Mouse (Mus musculus): ENCODE measurements around the gene Olfr1291-ps1. TPM values are rescaled to one million over a fixed set of nuclear protein-coding genes. Genes with fewer than 3 reads are reported as not detected.

Olfr1291-ps1 gene
- polyA plus RNA-seq (2014; fragmentation: Illumina TruSeq; extraction: RNeasy Lipid Tissue Mini Kit (QIAGEN cat#74804); ENCODE audit: low read depth, low replicate concordance) = not detected

DNA sequence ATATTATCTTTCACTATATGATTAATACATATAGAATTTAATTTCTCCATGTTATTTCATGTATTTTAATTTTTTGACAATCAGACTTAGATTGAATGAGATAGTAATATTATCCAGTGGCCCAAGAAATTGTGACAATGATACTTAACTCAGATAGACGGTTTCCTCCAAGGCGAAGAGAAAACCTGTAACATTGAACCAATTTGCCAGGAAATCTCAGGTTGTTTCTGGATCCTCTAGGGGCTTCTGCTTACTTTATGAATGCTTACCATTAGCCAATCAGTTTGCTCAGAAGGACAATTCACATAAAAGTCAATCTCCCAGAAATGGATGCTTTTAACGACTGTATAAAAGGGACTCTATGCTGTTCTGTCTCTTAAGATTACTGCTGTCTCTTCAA is at the start of gene Olfr1291-ps1:
TSS of gene Olfr1291-ps1 (plus strand) at position 301 of the 400 bp plus-strand sequence.

DNA sequence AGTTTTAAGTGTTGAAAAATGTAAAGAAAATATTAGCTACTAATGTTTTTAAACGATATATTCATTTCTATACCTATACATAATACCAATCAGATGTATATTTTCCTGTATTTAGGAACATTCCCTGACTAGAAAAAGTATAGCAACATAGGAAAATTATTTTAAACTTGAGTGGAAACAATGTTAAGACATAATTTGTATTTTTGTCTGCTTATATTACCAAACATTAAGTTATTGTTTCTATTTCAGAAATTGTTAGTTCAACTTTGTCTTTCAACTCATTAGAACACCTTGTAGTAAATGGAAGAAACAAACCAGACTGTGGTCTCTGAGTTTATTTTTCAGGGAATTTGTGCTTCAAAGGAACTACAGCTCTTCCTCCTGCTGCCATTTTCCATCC is 48.1 kb upstream of the Olfr1291-ps1 start, which contains the start of gene Olfr1287:
TSS of gene Olfr1287 (plus strand) at position 301 of the 400 bp plus-strand sequence.

DNA sequence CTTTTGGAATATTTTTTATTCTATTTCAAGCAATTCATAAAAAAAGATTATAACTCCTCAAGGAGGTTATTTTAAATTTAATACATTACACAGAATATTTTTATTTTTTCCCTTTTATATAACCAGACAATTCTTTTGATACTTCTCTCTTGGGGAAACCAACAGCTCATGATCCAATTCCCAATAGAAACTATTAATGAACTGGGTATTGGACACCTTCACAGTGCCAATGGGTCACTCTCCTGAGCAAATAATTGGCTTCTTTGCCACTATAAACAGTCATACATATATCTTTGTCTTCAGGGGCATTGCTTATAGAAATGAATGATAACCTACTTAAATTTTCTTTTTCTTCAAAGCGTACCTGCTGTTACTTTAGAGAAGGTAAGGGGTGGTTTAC is 23.2 kb upstream of the Olfr1291-ps1 start, which contains the start of gene Olfr1288:
TSS of gene Olfr1288 (plus strand) at position 301 of the 400 bp plus-strand sequence.

DNA sequence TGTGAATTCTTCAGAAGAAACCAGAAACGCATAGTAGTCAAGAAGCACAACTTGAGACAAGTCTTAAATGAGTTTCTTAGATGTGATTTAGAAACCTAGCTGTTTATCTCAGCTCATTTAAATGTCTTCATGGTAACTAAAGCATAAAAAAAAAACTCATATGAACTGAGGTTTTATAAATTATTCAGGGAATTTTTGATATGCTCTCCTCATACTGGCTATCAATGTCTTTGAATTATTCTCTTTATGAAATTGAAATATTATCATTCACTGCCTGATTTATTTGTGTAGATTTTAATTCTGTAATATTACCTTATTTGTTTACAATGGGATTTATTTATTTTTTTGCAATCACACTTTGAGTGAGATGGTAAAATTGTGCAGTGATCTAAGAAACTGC is 16.5 kb upstream of the Olfr1291-ps1 start, which contains the start of gene Olfr1289:
TSS of gene Olfr1289 (plus strand) at position 301 of the 400 bp plus-strand sequence.

DNA sequence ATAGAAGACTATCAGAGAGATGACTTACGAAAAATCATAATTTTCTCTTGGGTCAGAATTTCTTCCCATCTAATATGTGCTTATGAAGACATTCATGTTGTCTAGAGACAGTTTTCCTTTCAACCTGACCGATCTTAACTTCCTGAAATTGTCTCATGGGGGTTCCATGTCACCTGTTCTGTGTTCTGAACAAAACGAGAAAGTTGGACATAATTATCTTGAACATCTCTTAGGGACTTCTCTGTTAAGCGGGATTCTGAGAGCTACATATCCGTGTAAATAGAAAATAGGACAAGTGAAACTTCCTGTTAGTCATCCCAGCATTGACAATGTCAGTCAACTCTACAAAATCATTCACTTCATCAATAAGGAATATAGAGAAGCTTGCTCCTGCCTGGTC is 3.3 kb upstream of the Olfr1291-ps1 start, which contains the start of gene Olfr1290:
TSS of gene Olfr1290 (minus strand) at position 101 of the 400 bp plus-strand sequence.

DNA sequence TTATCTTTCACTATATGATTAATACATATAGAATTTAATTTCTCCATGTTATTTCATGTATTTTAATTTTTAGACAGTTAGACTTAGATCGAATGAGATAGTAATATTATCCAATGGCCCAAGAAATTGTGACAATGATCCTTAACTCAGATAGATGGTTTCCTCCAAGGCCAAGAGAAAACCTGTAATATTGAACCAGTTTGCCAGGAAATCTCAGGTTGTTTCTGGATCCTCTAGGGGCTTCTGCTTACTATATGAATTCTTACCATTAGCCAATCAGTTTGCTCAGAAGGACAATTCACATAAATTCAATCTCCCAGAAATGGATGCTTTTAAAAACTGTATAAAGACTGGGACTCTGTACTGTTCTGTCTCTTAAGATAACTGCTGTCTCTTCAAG is 27.9 kb downstream of the Olfr1291-ps1 start, which contains the start of gene Olfr1293-ps:
TSS of gene Olfr1293-ps (plus strand) at position 301 of the 400 bp plus-strand sequence.

DNA sequence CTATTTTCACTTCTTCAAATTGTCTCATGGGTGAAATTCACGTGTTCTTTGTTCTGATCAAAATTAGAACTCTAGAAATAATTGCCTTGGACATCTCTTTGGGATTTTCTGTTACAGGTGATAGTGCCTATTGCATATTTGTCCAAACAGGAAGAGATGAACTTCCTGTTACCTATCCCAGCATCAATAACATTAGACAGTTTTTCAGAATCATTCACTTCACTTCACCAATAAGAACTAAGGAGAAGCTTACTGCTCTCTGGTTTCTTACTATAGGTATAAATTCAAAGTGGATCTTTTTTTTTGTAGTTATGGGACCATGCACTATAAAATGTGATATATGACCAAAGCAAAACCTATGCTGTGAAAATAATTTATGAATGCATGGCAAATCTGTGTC is 43.2 kb downstream of the Olfr1291-ps1 start, which contains the start of gene Olfr1294:
TSS of gene Olfr1294 (minus strand) at position 101 of the 400 bp plus-strand sequence.

Other genes starting within 250 kb of the Olfr1291-ps1 start
- gene Olfr1276, start 242.7 kb upstream of the Olfr1291-ps1 start, polyA plus RNA-seq (2014; fragmentation: Illumina TruSeq; extraction: RNeasy Lipid Tissue Mini Kit (QIAGEN cat#74804); ENCODE audit: low read depth, low replicate concordance) = not detected
- gene Olfr1277, start 223.1 kb upstream of the Olfr1291-ps1 start, polyA plus RNA-seq (2014; fragmentation: Illumina TruSeq; extraction: RNeasy Lipid Tissue Mini Kit (QIAGEN cat#74804); ENCODE audit: low read depth, low replicate concordance) = not detected
- gene Olfr1278, start 207.0 kb upstream of the Olfr1291-ps1 start, polyA plus RNA-seq (2014; fragmentation: Illumina TruSeq; extraction: RNeasy Lipid Tissue Mini Kit (QIAGEN cat#74804); ENCODE audit: low read depth, low replicate concordance) = not detected
- not detected for gene Olfr1279, start 196.5 kb upstream of the Olfr1291-ps1 start, polyA plus RNA-seq (2014; fragmentation: Illumina TruSeq; extraction: RNeasy Lipid Tissue Mini Kit (QIAGEN cat#74804); ENCODE audit: low read depth, low replicate concordance)
- gene Olfr1280, start 183.2 kb upstream of the Olfr1291-ps1 start, polyA plus RNA-seq (2014; fragmentation: Illumina TruSeq; extraction: RNeasy Lipid Tissue Mini Kit (QIAGEN cat#74804); ENCODE audit: low read depth, low replicate concordance) = not detected
- gene Olfr1281, start 170.7 kb upstream of the Olfr1291-ps1 start, polyA plus RNA-seq (2014; fragmentation: Illumina TruSeq; extraction: RNeasy Lipid Tissue Mini Kit (QIAGEN cat#74804); ENCODE audit: low read depth, low replicate concordance) = not detected
- not detected for gene Olfr1282, start 161.1 kb upstream of the Olfr1291-ps1 start, polyA plus RNA-seq (2014; fragmentation: Illumina TruSeq; extraction: RNeasy Lipid Tissue Mini Kit (QIAGEN cat#74804); ENCODE audit: low read depth, low replicate concordance)
- gene Olfr1283, start 130.4 kb upstream of the Olfr1291-ps1 start, polyA plus RNA-seq (2014; fragmentation: Illumina TruSeq; extraction: RNeasy Lipid Tissue Mini Kit (QIAGEN cat#74804); ENCODE audit: low read depth, low replicate concordance) = not detected
- gene Olfr1284, start 121.7 kb upstream of the Olfr1291-ps1 start, polyA plus RNA-seq (2014; fragmentation: Illumina TruSeq; extraction: RNeasy Lipid Tissue Mini Kit (QIAGEN cat#74804); ENCODE audit: low read depth, low replicate concordance) = not detected
- not detected for gene Olfr1286, start 74.1 kb upstream of the Olfr1291-ps1 start, polyA plus RNA-seq (2014; fragmentation: Illumina TruSeq; extraction: RNeasy Lipid Tissue Mini Kit (QIAGEN cat#74804); ENCODE audit: low read depth, low replicate concordance)
- gene Olfr1287, start 48.0 kb upstream of the Olfr1291-ps1 start, polyA plus RNA-seq (2014; fragmentation: Illumina TruSeq; extraction: RNeasy Lipid Tissue Mini Kit (QIAGEN cat#74804); ENCODE audit: low read depth, low replicate concordance) = not detected
- not detected for gene Olfr1288, start 23.1 kb upstream of the Olfr1291-ps1 start, polyA plus RNA-seq (2014; fragmentation: Illumina TruSeq; extraction: RNeasy Lipid Tissue Mini Kit (QIAGEN cat#74804); ENCODE audit: low read depth, low replicate concordance)
- gene Olfr1289, start 16.4 kb upstream of the Olfr1291-ps1 start, polyA plus RNA-seq (2014; fragmentation: Illumina TruSeq; extraction: RNeasy Lipid Tissue Mini Kit (QIAGEN cat#74804); ENCODE audit: low read depth, low replicate concordance) = not detected
- not detected for gene Olfr1290, start 3.4 kb upstream of the Olfr1291-ps1 start, polyA plus RNA-seq (2014; fragmentation: Illumina TruSeq; extraction: RNeasy Lipid Tissue Mini Kit (QIAGEN cat#74804); ENCODE audit: low read depth, low replicate concordance)
- gene Olfr1293-ps, start 28.0 kb downstream of the Olfr1291-ps1 start, polyA plus RNA-seq (2014; fragmentation: Illumina TruSeq; extraction: RNeasy Lipid Tissue Mini Kit (QIAGEN cat#74804); ENCODE audit: low read depth, low replicate concordance) = not detected
- gene Olfr1294, start 43.1 kb downstream of the Olfr1291-ps1 start, polyA plus RNA-seq (2014; fragmentation: Illumina TruSeq; extraction: RNeasy Lipid Tissue Mini Kit (QIAGEN cat#74804); ENCODE audit: low read depth, low replicate concordance) = not detected
- gene Olfr1295, start 72.5 kb downstream of the Olfr1291-ps1 start, polyA plus RNA-seq (2014; fragmentation: Illumina TruSeq; extraction: RNeasy Lipid Tissue Mini Kit (QIAGEN cat#74804); ENCODE audit: low read depth, low replicate concordance) = not detected
- gene Olfr1297, start 129.3 kb downstream of the Olfr1291-ps1 start, polyA plus RNA-seq (2014; fragmentation: Illumina TruSeq; extraction: RNeasy Lipid Tissue Mini Kit (QIAGEN cat#74804); ENCODE audit: low read depth, low replicate concordance) = not detected
- not detected for gene Olfr1298, start 152.0 kb downstream of the Olfr1291-ps1 start, polyA plus RNA-seq (2014; fragmentation: Illumina TruSeq; extraction: RNeasy Lipid Tissue Mini Kit (QIAGEN cat#74804); ENCODE audit: low read depth, low replicate concordance)
- not detected for gene Olfr1299, start 164.2 kb downstream of the Olfr1291-ps1 start, polyA plus RNA-seq (2014; fragmentation: Illumina TruSeq; extraction: RNeasy Lipid Tissue Mini Kit (QIAGEN cat#74804); ENCODE audit: low read depth, low replicate concordance)